Mouse (Mus musculus) neural tube, embryonic 11.5 days (tissue): ENCODE data around the gene Usp20. TPM values are rescaled to one million over a fixed set of nuclear protein-coding genes. Genes with fewer than 3 reads are reported as not detected.
"Not testable (repeated sequence)": the region's sequence is repeated elsewhere in the genome, so short reads cannot be mapped to it uniquely, and the experiment has no call there.

Experiments used
- ATAC-seq: fragments of 200-750 bp; cut with Nextera tagmentation; 2 replicates; pipeline ENCODE4 v1.8.0; 2017; ENCODE audit warnings: moderate number of reproducible peaks, mild to moderate bottlenecking, moderate TSS enrichment, moderate library complexity; ENCODE audit not compliant: insufficient read depth, low FRiP score, low TSS enrichment
- DNase-seq: peaks from one replicate; pipeline ENCODE4 v3.0.0-alpha.2; 2015; ENCODE audit warnings: low spot score
- H3K27ac ChIP-seq: fragments of 300-500 bp; sonication (generic); 2 replicates; pipeline ENCODE4 v1.5.1; 2014; ENCODE audit warnings: low read depth, mild to moderate bottlenecking, low read length
- H3K27me3 ChIP-seq: fragments of 300-500 bp; sonication (generic); 2 replicates; pipeline ENCODE4 v1.6.1; 2014; ENCODE audit warnings: mild to moderate bottlenecking, low read length, mixed read lengths; ENCODE audit not compliant: control insufficient read depth, insufficient read depth
- H3K36me3 ChIP-seq: fragments of 300-500 bp; sonication (generic); 2 replicates; pipeline ENCODE4 v1.6.1; 2014; ENCODE audit warnings: mild to moderate bottlenecking, low read length, moderate library complexity, mixed read lengths; ENCODE audit not compliant: control insufficient read depth, insufficient read depth
- H3K4me1 ChIP-seq: fragments of 300-500 bp; sonication (generic); 2 replicates; pipeline ENCODE4 v1.6.1; 2014; ENCODE audit warnings: low read length, mixed read lengths; ENCODE audit not compliant: control insufficient read depth, insufficient read depth
- H3K4me2 ChIP-seq: fragments of 300-500 bp; sonication (generic); 2 replicates; pipeline ENCODE4 v1.6.1; 2014; ENCODE audit warnings: low read depth, mild to moderate bottlenecking, moderate library complexity
- H3K4me3 ChIP-seq: fragments of 300-500 bp; sonication (generic); 2 replicates; pipeline ENCODE4 v1.5.1; 2014; ENCODE audit warnings: low read depth, low read length
- H3K9ac ChIP-seq: fragments of 300-500 bp; sonication (generic); 2 replicates; pipeline ENCODE4 v1.6.1; 2014; ENCODE audit warnings: mild to moderate bottlenecking, low read length
- H3K9me3 ChIP-seq: fragments of 300-500 bp; sonication (generic); 2 replicates; pipeline ENCODE4 v1.6.1; 2016; ENCODE audit warnings: low read length; ENCODE audit not compliant: control insufficient read depth
- WGBS: fragments of 180-500 bp; shearing (Covaris S2); extraction: QIAGEN DNeasy Blood & Tissue Kit; methylation state at CpG from one replicate; pipeline ENCODE4 v1.1.7; 2014; 5-methylcytosine and 5-hydroxymethylcytosine counted together
- polyA plus RNA-seq: library from polyadenylated mRNA; unstranded; fragments of >200 nt; fragmentation: Nextera tagmentation; extraction: Ambion mirVana; gene quantifications from 2 replicates; pipeline ENCODE4 v1.2.1, GENCODE M21; 2014

The Usp20 gene
- 17.9 and 18.2 TPM in 2 replicates for polyA plus RNA-seq

GRCm38 (mm10) chr2:30981790-30982513, at the start of gene Usp20, which contains the start of gene BC005624:
Usp20 (plus strand) TSS chr2:30982279.
BC005624 (minus strand) TSS chr2:30982201.
- WGBS, result under 1% methylated on average over 65 of the region's 66 CpGs
- ATAC-seq, result peak; percentile 95
- no peak within 1 kb of the TSS for H3K27ac ChIP-seq

GRCm38 (mm10) chr2:30933032-30933431, 49.0 kb upstream of the Usp20 start:
- no peaks in the 10 kb centered on the region for H3K36me3 ChIP-seq
- H3K27ac ChIP-seq, result no peak overlapping the region
- H3K27me3 ChIP-seq, result no peaks in the 10 kb centered on the region
- H3K9me3 ChIP-seq, result no peaks in the 10 kb centered on the region
- DNase-seq, result no peak
- no peak overlapping the region for H3K9ac ChIP-seq
- no peak overlapping the region for H3K4me2 ChIP-seq
- 79% methylated on average over 6 of the region's 6 CpGs for WGBS
- H3K4me3 ChIP-seq, result no peak overlapping the region
- no peak for ATAC-seq
- H3K4me1 ChIP-seq, result no peaks in the 10 kb centered on the region

More at GRCm38 (mm10) chr2:30981790-30982513, at the start of gene Usp20, which contains the start of gene BC005624:
- H3K9ac ChIP-seq, result peak within 1 kb of the TSS; percentile 50
- no peaks in the 10 kb centered on the region for H3K27me3 ChIP-seq
- H3K9me3 ChIP-seq, result no peaks in the 10 kb centered on the region
- peak; percentile 100 for DNase-seq
- peak within 1 kb of the TSS; percentile 57 for H3K4me2 ChIP-seq
- H3K36me3 ChIP-seq, result peaks cover 9% of the 10 kb centered on the region
- peak within 1 kb of the TSS; percentile 85 for H3K4me3 ChIP-seq
- H3K4me1 ChIP-seq, result peaks cover 2% of the 10 kb centered on the region; the same call in 1 of the 2 replicates

- no peaks in the 10 kb centered on the region for H3K4me1 ChIP-seq
- ATAC-seq (no peak), DNase-seq (peak; percentile 80)
- no peak overlapping the region for H3K4me3 ChIP-seq
- H3K36me3 ChIP-seq, result no peaks in the 10 kb centered on the region
- H3K4me2 ChIP-seq, result no peak overlapping the region
- no peak overlapping the region for H3K27ac ChIP-seq
- H3K9me3 ChIP-seq, result no peaks in the 10 kb centered on the region
- 25% methylated on average over 7 of the region's 7 CpGs for WGBS
- no peaks in the 10 kb centered on the region for H3K27me3 ChIP-seq
- no peak overlapping the region for H3K9ac ChIP-seq
Observed at GRCm38 (mm10) chr2:30933917-30934450, 48.1 kb upstream of the Usp20 start.

- Histone ChIP-seq H3K27ac (no peak overlapping the region), H3K36me3 (no peaks in the 10 kb centered on the region), H3K4me3 (no peak overlapping the region), H3K9ac (no peak overlapping the region), H3K4me2 (no peak overlapping the region), H3K27me3 (no peaks in the 10 kb centered on the region), H3K9me3 (no peaks in the 10 kb centered on the region), H3K4me1 (no peaks in the 10 kb centered on the region)
- WGBS, result 73% methylated on average over 3 of the region's 3 CpGs
- no peak for DNase-seq
- ATAC-seq, result no peak
Observed at GRCm38 (mm10) chr2:30936808-30937207, 45.3 kb upstream of the Usp20 start.

- no peak for DNase-seq
- no peak for ATAC-seq
- no peaks in the 10 kb centered on the region for H3K36me3 ChIP-seq
- no peak overlapping the region for H3K27ac ChIP-seq
- no peaks in the 10 kb centered on the region for H3K27me3 ChIP-seq
- no peaks in the 10 kb centered on the region for H3K4me1 ChIP-seq
- no peak overlapping the region for H3K9ac ChIP-seq
- H3K4me3 ChIP-seq, result no peak overlapping the region
- H3K4me2 ChIP-seq, result no peak overlapping the region
- H3K9me3 ChIP-seq, result no peaks in the 10 kb centered on the region
- 88% methylated on average over 8 of the region's 8 CpGs for whole genome bisulfite sequencing
Observed at GRCm38 (mm10) chr2:30937731-30938130, 44.3 kb upstream of the Usp20 start.

GRCm38 (mm10) chr2:30938574-30938991, 43.5 kb upstream of the Usp20 start:
- WGBS, result 52% methylated on average over 4 of the region's 4 CpGs
- no peaks in the 10 kb centered on the region for H3K9me3 ChIP-seq
- DNase-seq, result no peak
- H3K9ac ChIP-seq, result no peak overlapping the region
- H3K4me1 ChIP-seq, result no peaks in the 10 kb centered on the region
- no peak for ATAC-seq
- no peaks in the 10 kb centered on the region for H3K36me3 ChIP-seq
- H3K27me3 ChIP-seq, result no peaks in the 10 kb centered on the region
- no peak overlapping the region for H3K27ac ChIP-seq
- no peak overlapping the region for H3K4me3 ChIP-seq
- no peak overlapping the region for H3K4me2 ChIP-seq

- ATAC-seq, result no peak
- Histone ChIP-seq H3K27ac (no peak overlapping the region), H3K36me3 (no peaks in the 10 kb centered on the region), H3K4me2 (no peak overlapping the region), H3K27me3 (no peaks in the 10 kb centered on the region), H3K4me3 (no peak overlapping the region), H3K9me3 (no peaks in the 10 kb centered on the region), H3K9ac (no peak overlapping the region), H3K4me1 (no peaks in the 10 kb centered on the region)
- DNase-seq, result no peak
- WGBS, result 87% methylated on average over 5 of the region's 5 CpGs
Observed at GRCm38 (mm10) chr2:30941586-30941985, 40.5 kb upstream of the Usp20 start.

- H3K9me3 ChIP-seq, H3K4me3 ChIP-seq, H3K36me3 ChIP-seq, H3K4me1 ChIP-seq, H3K27ac ChIP-seq, H3K9ac ChIP-seq, ATAC-seq, DNase-seq, H3K4me2 ChIP-seq, H3K27me3 ChIP-seq: not testable (repeated sequence)
- WGBS, result 53% methylated on average over 7 of the region's 7 CpGs
Observed at GRCm38 (mm10) chr2:30942116-30942515, 40.0 kb upstream of the Usp20 start.

GRCm38 (mm10) chr2:30942603-30943011, 39.5 kb upstream of the Usp20 start:
- H3K9me3 ChIP-seq, result no peaks in the 10 kb centered on the region
- no peaks in the 10 kb centered on the region for H3K36me3 ChIP-seq
- peak overlapping the region; percentile 27; the same call in 1 of the 2 replicates for H3K4me2 ChIP-seq
- no peak overlapping the region for H3K27ac ChIP-seq
- ATAC-seq (no peak), DNase-seq (peak; percentile 73)
- H3K4me3 ChIP-seq, result peak overlapping the region; percentile 23; the same call in 1 of the 2 replicates
- H3K9ac ChIP-seq, result no peak overlapping the region
- 27% methylated on average over 16 of the region's 16 CpGs for WGBS
- H3K27me3 ChIP-seq, result no peaks in the 10 kb centered on the region
- H3K4me1 ChIP-seq, result no peaks in the 10 kb centered on the region
